Mouse (Mus musculus) liver, embryonic 16.5 days (tissue): ENCODE data around the gene Cyp17a1. TPM values are rescaled to one million over a fixed set of nuclear protein-coding genes. Genes with fewer than 3 reads are reported as not detected.

Experiments
- ATAC-seq: fragments of 200-750 bp; cut with Nextera tagmentation; 2 replicates; pipeline ENCODE4 v1.8.0; 2017; ENCODE audit warnings: low read depth, mild to moderate bottlenecking, moderate number of reproducible peaks, moderate library complexity
- H3K27ac ChIP-seq: fragments of 300-500 bp; sonication (generic); 2 replicates; pipeline ENCODE4 v1.5.1; 2014; ENCODE audit warnings: mild to moderate bottlenecking, low read length
- H3K27me3 ChIP-seq: fragments of 300-500 bp; sonication (generic); 2 replicates; pipeline ENCODE4 v1.6.1; 2014; ENCODE audit warnings: low read depth, low read length, mixed read lengths; ENCODE audit not compliant: control insufficient read depth, insufficient read depth
- H3K36me3 ChIP-seq: fragments of 300-500 bp; sonication (generic); 2 replicates; pipeline ENCODE4 v1.6.1; 2014; ENCODE audit warnings: mild to moderate bottlenecking; ENCODE audit not compliant: control insufficient read depth, insufficient read depth
- H3K4me1 ChIP-seq: fragments of 300-500 bp; sonication (generic); 2 replicates; pipeline ENCODE4 v1.6.1; 2014; ENCODE audit warnings: low read depth, low read length, mixed read lengths; ENCODE audit not compliant: control insufficient read depth
- H3K4me2 ChIP-seq: fragments of 300-500 bp; sonication (generic); 2 replicates; pipeline ENCODE4 v1.6.1; 2014; ENCODE audit warnings: low read depth, low read length, mixed read lengths
- H3K4me3 ChIP-seq: fragments of 300-500 bp; sonication (generic); 2 replicates; pipeline ENCODE4 v1.5.1; 2014; ENCODE audit warnings: low read depth, mild to moderate bottlenecking, low read length
- H3K9ac ChIP-seq: fragments of 300-500 bp; sonication (generic); 2 replicates; pipeline ENCODE4 v1.6.1; 2014; ENCODE audit warnings: low read depth, low read length
- H3K9me3 ChIP-seq: fragments of 300-500 bp; sonication (generic); replicated peaks from 2 replicates; pipeline ENCODE4 v1.6.1; 2016; ENCODE audit warnings: low read length; ENCODE audit not compliant: control insufficient read depth
- WGBS: fragments of 180-500 bp; shearing (Covaris S2); extraction: QIAGEN DNeasy Blood & Tissue Kit; methylation state at CpG from one replicate; pipeline ENCODE4 v1.1.7; 2014; ENCODE audit not compliant: insufficient replicate concordance; 5-methylcytosine and 5-hydroxymethylcytosine counted together
- polyA plus RNA-seq: library from polyadenylated mRNA; unstranded; fragments of >200 nt; fragmentation: Nextera tagmentation; extraction: Ambion mirVana; gene quantifications from 2 replicates; pipeline ENCODE4 v1.2.1, GENCODE M21; 2015

The Cyp17a1 gene
- polyA plus RNA-seq, 1 experiment from 2014 or later, result 2.4 TPM

GRCm38 (mm10) chr19:46689460-46690372 lies 16.7 kb upstream of the Cyp17a1 start, which contains the start of gene Borcs7:
TSS of gene Borcs7 (plus strand) at chr19:46689906.
- ATAC-seq, result peak; percentile 94
- H3K27ac ChIP-seq, result peak within 1 kb of the TSS; percentile 67
- H3K9me3 ChIP-seq, result no peaks in the 10 kb centered on the region
- peak within 1 kb of the TSS; percentile 77 for H3K9ac ChIP-seq
- H3K36me3 ChIP-seq, result no peaks in the 10 kb centered on the region
- H3K27me3 ChIP-seq, result no peaks in the 10 kb centered on the region
- WGBS, result 2% methylated on average over 44 of the region's 44 CpGs
- H3K4me2 ChIP-seq, result peak within 1 kb of the TSS; percentile 79
- H3K4me3 ChIP-seq, result peak within 1 kb of the TSS; percentile 89
- H3K4me1 ChIP-seq, result peaks cover 11% of the 10 kb centered on the region

DNA sequence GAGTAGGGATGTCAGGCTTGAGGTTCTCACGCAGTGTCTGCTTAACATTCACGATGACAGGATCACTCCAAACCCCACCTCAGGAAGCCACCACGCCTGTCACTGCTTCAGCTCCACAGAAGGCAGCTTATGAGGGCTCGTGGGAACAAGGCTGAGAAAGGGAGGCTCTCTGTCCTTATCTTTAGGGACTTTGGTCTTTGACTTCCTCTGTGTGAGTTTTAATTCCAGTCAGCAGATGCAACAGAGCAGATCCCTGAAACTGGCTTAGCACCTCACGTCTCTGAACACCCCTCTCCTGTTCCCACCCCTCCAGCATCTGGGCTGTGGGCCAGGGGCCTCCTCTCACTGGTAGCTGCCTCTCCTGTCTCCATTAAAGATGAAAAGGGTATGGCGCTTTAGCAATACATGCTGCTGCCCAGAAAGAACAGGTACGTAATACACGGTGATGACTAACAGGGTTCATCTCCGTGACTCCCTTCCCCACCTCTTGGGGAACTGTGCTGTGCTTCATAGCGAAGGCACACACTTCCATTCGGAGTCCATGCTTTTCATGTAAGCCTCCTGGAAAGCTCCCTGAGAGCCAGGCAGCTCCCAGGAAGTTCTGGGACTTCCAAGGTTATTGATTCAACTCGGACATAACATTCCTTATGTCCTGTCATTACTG lies 6.9 kb upstream of the Cyp17a1 start:
- no peaks in the 10 kb centered on the region for H3K36me3 ChIP-seq
- no peak overlapping the region for H3K4me3 ChIP-seq
- ATAC-seq, result 0 out of 2 replicates have a peak, but pooled peaks have one; percentile 19
- no peak overlapping the region for H3K27ac ChIP-seq
- H3K9me3 ChIP-seq, result no peaks in the 10 kb centered on the region
- H3K9ac ChIP-seq, result no peak overlapping the region
- no peaks in the 10 kb centered on the region for H3K27me3 ChIP-seq
- H3K4me1 ChIP-seq, result no peaks in the 10 kb centered on the region
- 42% methylated on average over 12 of the region's 12 CpGs for WGBS
- no peak overlapping the region for H3K4me2 ChIP-seq

DNA sequence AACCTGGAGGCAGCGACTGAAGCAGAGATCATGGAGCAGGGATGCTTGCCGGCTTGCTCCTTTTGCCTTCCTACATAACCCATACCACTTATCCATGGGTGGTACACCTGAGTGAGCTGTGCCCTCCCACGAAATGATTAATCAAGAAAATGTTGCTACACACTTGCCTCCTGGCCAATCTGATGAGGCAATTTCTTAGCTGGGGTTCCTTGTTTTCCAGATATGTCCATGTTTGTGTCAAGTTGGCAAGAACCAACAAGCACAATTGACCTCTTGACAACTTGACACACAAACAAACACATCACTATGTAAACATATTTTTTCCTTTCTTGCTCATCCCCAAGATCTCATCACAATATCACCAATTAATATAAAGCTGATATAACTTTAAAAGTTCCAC lies 2.7 kb upstream of the Cyp17a1 start:
- H3K36me3 ChIP-seq, result no peaks in the 10 kb centered on the region
- H3K4me3 ChIP-seq, result no peak overlapping the region
- no peaks in the 10 kb centered on the region for H3K9me3 ChIP-seq
- WGBS, result 61% methylated on average over 3 of the region's 3 CpGs
- no peak overlapping the region for H3K9ac ChIP-seq
- H3K27me3 ChIP-seq, result no peaks in the 10 kb centered on the region
- H3K4me1 ChIP-seq, result peaks cover 5% of the 10 kb centered on the region
- no peak for ATAC-seq
- H3K4me2 ChIP-seq, result no peak overlapping the region
- H3K27ac ChIP-seq, result no peak overlapping the region

- Histone ChIP-seq H3K4me3 (no peak overlapping the region), H3K36me3 (no peaks in the 10 kb centered on the region), H3K27ac (no peak overlapping the region), H3K9ac (no peak overlapping the region), H3K27me3 (no peaks in the 10 kb centered on the region), H3K4me1 (peaks cover 14% of the 10 kb centered on the region), H3K4me2 (no peak overlapping the region), H3K9me3 (no peaks in the 10 kb centered on the region)
- WGBS, result 23% methylated on average over 13 of the region's 13 CpGs
- ATAC-seq, result no peak
Observed at GRCm38 (mm10) chr19:46670691-46671090, 2.3 kb downstream of the Cyp17a1 start.

DNA sequence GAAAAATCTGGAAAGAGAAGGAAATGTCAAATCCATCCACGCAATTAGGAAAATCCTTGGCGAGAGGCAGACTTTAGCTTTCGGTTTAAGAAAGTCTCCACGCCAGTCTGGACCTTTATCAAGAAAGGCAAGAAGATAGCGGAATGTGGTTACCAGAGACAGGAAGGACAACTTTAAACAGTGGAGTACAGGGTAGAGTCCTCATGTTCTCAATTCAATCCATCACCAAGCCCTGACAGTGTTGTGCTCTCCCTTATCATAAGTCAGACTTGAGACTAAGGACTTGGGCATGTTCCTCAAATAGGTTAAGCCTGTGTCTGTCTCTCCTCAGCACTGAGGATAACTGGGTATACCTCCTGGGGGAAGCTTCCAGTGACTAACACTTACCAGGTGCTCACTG lies 3.2 kb downstream of the Cyp17a1 start:
- no peaks in the 10 kb centered on the region for H3K36me3 ChIP-seq
- H3K4me1 ChIP-seq, result peaks cover 14% of the 10 kb centered on the region
- H3K27me3 ChIP-seq, result no peaks in the 10 kb centered on the region
- no peak overlapping the region for H3K4me3 ChIP-seq
- H3K4me2 ChIP-seq, result peak overlapping the region; percentile 18; the same call in 1 of the 2 replicates
- H3K9me3 ChIP-seq, result no peaks in the 10 kb centered on the region
- WGBS, result 29% methylated on average over 5 of the region's 5 CpGs
- no peak overlapping the region for H3K27ac ChIP-seq
- H3K9ac ChIP-seq, result no peak overlapping the region
- ATAC-seq, result no peak

GRCm38 (mm10) chr19:46668263-46668662 lies 4.7 kb downstream of the Cyp17a1 start:
- Histone ChIP-seq H3K27ac (peak overlapping the region; percentile 69), H3K4me2 (no peak overlapping the region), H3K27me3 (no peaks in the 10 kb centered on the region), H3K4me1 (peaks cover 14% of the 10 kb centered on the region), H3K9me3 (no peaks in the 10 kb centered on the region), H3K4me3 (peak overlapping the region; percentile 23; the same call in 1 of the 2 replicates), H3K36me3 (no peaks in the 10 kb centered on the region), H3K9ac (no peak overlapping the region; the same call in 1 of the 2 replicates)
- WGBS, result 63% methylated on average over 10 of the region's 10 CpGs
- peak; percentile 90 for ATAC-seq

DNA sequence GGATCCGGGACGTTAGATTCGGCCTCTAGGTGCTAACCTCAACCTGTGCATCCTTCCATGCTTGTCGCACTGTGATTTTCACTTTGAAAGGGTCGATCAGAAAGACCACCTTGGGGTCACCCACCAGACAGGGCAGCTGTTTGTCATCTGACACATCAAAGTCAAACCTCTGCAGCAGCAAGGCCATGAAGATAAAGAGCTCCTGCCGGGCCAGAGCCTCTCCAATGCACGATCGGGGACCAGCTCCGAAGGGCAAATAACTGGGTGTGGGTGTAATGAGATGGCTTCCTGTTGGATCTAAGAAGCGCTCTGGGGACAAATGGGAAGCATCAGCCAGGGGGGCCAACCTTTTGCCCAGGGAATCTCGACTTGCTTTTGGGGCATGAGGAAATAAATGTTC lies 5.7 kb downstream of the Cyp17a1 start:
- H3K36me3 ChIP-seq, result no peaks in the 10 kb centered on the region
- no peak for ATAC-seq
- H3K9ac ChIP-seq, result no peak overlapping the region
- no peaks in the 10 kb centered on the region for H3K9me3 ChIP-seq
- no peaks in the 10 kb centered on the region for H3K27me3 ChIP-seq
- peaks cover 12% of the 10 kb centered on the region for H3K4me1 ChIP-seq
- H3K27ac ChIP-seq, result peak overlapping the region; percentile 69
- H3K4me3 ChIP-seq, result no peak overlapping the region
- 45% methylated on average over 11 of the region's 11 CpGs for WGBS
- H3K4me2 ChIP-seq, result no peak overlapping the region

DNA sequence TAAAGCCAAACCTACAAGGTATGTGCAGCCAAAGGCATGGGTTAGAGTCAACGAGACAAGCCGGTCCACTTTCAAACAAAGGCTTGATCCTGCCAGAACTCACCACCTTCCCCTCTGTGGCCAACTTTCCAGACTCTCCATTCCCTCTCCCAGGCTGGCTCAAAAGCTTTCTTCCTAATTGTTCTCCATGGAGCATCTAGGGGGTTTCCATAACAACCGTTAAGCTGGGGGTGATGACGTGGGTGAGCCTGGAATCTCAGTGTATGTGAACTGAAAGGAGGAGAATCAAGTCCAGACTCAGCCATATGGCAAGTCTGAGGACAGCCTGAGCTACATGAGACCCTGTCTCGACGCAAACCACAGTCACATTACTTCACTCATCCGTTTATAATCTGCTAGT lies 7.5 kb downstream of the Cyp17a1 start:
- Histone ChIP-seq H3K9me3 (no peaks in the 10 kb centered on the region), H3K27ac (no peak overlapping the region), H3K4me3 (no peak overlapping the region), H3K27me3 (no peaks in the 10 kb centered on the region), H3K4me1 (peaks cover 16% of the 10 kb centered on the region), H3K9ac (no peak overlapping the region), H3K4me2 (no peak overlapping the region), H3K36me3 (no peaks in the 10 kb centered on the region)
- no peak for ATAC-seq
- 44% methylated on average over 7 of the region's 7 CpGs for WGBS

DNA sequence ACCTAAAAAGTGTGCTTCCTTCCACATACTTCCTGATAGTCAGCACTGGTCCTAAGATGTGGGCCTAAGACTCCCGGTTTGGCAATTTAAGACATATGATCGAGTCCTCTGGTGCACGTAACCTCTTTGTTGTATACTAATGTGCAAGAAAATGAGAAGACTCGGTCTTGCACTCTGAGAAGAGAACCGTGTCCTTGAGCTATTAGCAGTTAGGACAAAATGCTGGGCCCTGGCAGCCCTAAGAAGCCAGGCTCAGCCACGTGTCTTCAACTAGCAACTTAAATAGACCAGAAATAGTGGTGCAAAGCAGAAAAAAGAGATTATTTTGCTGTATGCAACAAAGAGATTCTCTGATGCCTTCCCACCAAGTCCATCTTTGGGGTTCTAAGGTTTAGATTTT lies 10.2 kb downstream of the Cyp17a1 start:
- no peak overlapping the region for H3K4me2 ChIP-seq
- H3K9me3 ChIP-seq, result no peaks in the 10 kb centered on the region
- WGBS, result 59% methylated on average over 6 of the region's 6 CpGs
- no peaks in the 10 kb centered on the region for H3K27me3 ChIP-seq
- H3K36me3 ChIP-seq, result no peaks in the 10 kb centered on the region
- ATAC-seq, result no peak
- H3K4me3 ChIP-seq, result no peak overlapping the region
- no peak overlapping the region for H3K9ac ChIP-seq
- peak overlapping the region; percentile 52; the same call in 1 of the 2 replicates for H3K27ac ChIP-seq
- peaks cover 10% of the 10 kb centered on the region for H3K4me1 ChIP-seq
